Mouse (Mus musculus) forebrain, embryonic 11.5 days (tissue): ENCODE measurements around the gene Olfr998. TPM values are rescaled to one million over a fixed set of nuclear protein-coding genes. Genes with fewer than 3 reads are reported as not detected.
"Not testable (repeated sequence)": the region's sequence is repeated elsewhere in the genome, so short reads cannot be mapped to it uniquely, and the experiment has no call there.

Experiments used
- ATAC-seq: fragments of 200-750 bp; cut with Nextera tagmentation; replicated peaks from 2 replicates; pipeline ENCODE4 v1.8.0; 2017; ENCODE audit warnings: moderate TSS enrichment; ENCODE audit not compliant: low FRiP score
- DNase-seq: peaks from one replicate; pipeline ENCODE4 v3.0.0-alpha.2; 2017; ENCODE audit warnings: low spot score
- H3K27ac ChIP-seq: fragments of 300-500 bp; sonication (generic); 2 replicates; pipeline ENCODE4 v1.5.1; 2014; ENCODE audit warnings: low read depth, low read length
- H3K27me3 ChIP-seq: fragments of 300-500 bp; sonication (generic); 2 replicates; pipeline ENCODE4 v1.6.1; 2014; ENCODE audit warnings: mild to moderate bottlenecking, low read length, mixed read lengths; ENCODE audit not compliant: control insufficient read depth, insufficient read depth
- H3K36me3 ChIP-seq: fragments of 300-500 bp; sonication (generic); 2 replicates; pipeline ENCODE4 v1.6.1; 2014; ENCODE audit warnings: mild to moderate bottlenecking, low read length, moderate library complexity, mixed read lengths; ENCODE audit not compliant: control insufficient read depth, insufficient read depth
- H3K4me1 ChIP-seq: fragments of 300-500 bp; sonication (generic); replicated peaks from 2 replicates; pipeline ENCODE4 v1.6.1; 2014; ENCODE audit warnings: low read length, mixed read lengths; ENCODE audit not compliant: control insufficient read depth, insufficient read depth
- H3K4me2 ChIP-seq: fragments of 300-500 bp; sonication (generic); 2 replicates; pipeline ENCODE4 v1.6.1; 2014; ENCODE audit warnings: low read depth, mild to moderate bottlenecking, low read length, moderate library complexity, mixed read lengths; ENCODE audit not compliant: severe bottlenecking
- H3K4me3 ChIP-seq: fragments of 300-500 bp; sonication (generic); 2 replicates; pipeline ENCODE4 v1.5.1; 2014; ENCODE audit warnings: low read depth, low read length
- H3K9ac ChIP-seq: fragments of 300-500 bp; sonication (generic); 2 replicates; pipeline ENCODE4 v1.6.1; 2014; ENCODE audit warnings: low read length
- H3K9me3 ChIP-seq: fragments of 300-500 bp; sonication (generic); 2 replicates; pipeline ENCODE4 v1.6.1; 2016; ENCODE audit warnings: low read length, mixed read lengths; ENCODE audit not compliant: control insufficient read depth
- WGBS: fragments of 180-500 bp; shearing (Covaris S2); extraction: QIAGEN DNeasy Blood & Tissue Kit; methylation state at CpG from one replicate; pipeline ENCODE4 v1.1.7; 2014; 5-methylcytosine and 5-hydroxymethylcytosine counted together
- polyA plus RNA-seq: library from polyadenylated mRNA; unstranded; fragments of >200 nt; fragmentation: Nextera tagmentation; extraction: Ambion mirVana; gene quantifications from 2 replicates; pipeline ENCODE4 v1.2.1, GENCODE M21; 2014

The Olfr998 gene
- polyA plus RNA-seq: not detected in 2 replicates

GRCm38 (mm10) chr2:85588648-85589047, at the start of gene Olfr998:
TSS of gene Olfr998 (plus strand) at chr2:85588948.
- WGBS: 88% methylated on average over 2 of the region's 2 CpGs
- not testable (repeated sequence) for DNase-seq, H3K4me2 ChIP-seq, H3K4me3 ChIP-seq, H3K4me1 ChIP-seq, H3K9ac ChIP-seq, H3K36me3 ChIP-seq, H3K27me3 ChIP-seq, ATAC-seq, H3K27ac ChIP-seq, H3K9me3 ChIP-seq

- DNase-seq: no peak
- H3K4me3 ChIP-seq: no peak overlapping the region
Observed at GRCm38 (mm10) chr2:85554806-85555205, 33.9 kb upstream of the Olfr998 start.

GRCm38 (mm10) chr2:85560226-85560625, 28.5 kb upstream of the Olfr998 start:
- Histone ChIP-seq H3K36me3 (no peaks in the 10 kb centered on the region), H3K4me2 (no peak overlapping the region), H3K27me3 (no peaks in the 10 kb centered on the region), H3K9ac (no peak overlapping the region), H3K27ac (no peak overlapping the region), H3K4me1 (no peaks in the 10 kb centered on the region), H3K9me3 (no peaks in the 10 kb centered on the region), H3K4me3 (no peak overlapping the region)
- no peak for DNase-seq
- ATAC-seq: no peak
- 77% methylated on average over 4 of the region's 4 CpGs for WGBS

More at GRCm38 (mm10) chr2:85554806-85555205, 33.9 kb upstream of the Olfr998 start:
- H3K27ac ChIP-seq: no peak overlapping the region
- H3K4me1 ChIP-seq: no peaks in the 10 kb centered on the region
- H3K4me2 ChIP-seq: no peak overlapping the region
- no peak for ATAC-seq
- 72% methylated on average over 1 of the region's 1 CpGs for WGBS
- no peaks in the 10 kb centered on the region for H3K36me3 ChIP-seq
- no peaks in the 10 kb centered on the region for H3K27me3 ChIP-seq
- H3K9me3 ChIP-seq: no peaks in the 10 kb centered on the region
- no peak overlapping the region for H3K9ac ChIP-seq

- ATAC-seq (peak; percentile 64; the same call in 1 of the 2 replicates), DNase-seq (no peak)
- Histone ChIP-seq H3K27ac (no peak overlapping the region), H3K36me3 (no peaks in the 10 kb centered on the region), H3K4me3 (no peak overlapping the region), H3K9me3 (no peaks in the 10 kb centered on the region), H3K4me1 (no peaks in the 10 kb centered on the region), H3K4me2 (no peak overlapping the region), H3K9ac (no peak overlapping the region), H3K27me3 (no peaks in the 10 kb centered on the region)
- 22% methylated on average over 4 of the region's 4 CpGs for WGBS
Observed at GRCm38 (mm10) chr2:85561187-85561586, 27.6 kb upstream of the Olfr998 start.

- ATAC-seq: no peak
- no peaks in the 10 kb centered on the region for H3K27me3 ChIP-seq
- H3K36me3 ChIP-seq: no peaks in the 10 kb centered on the region
- no peak for DNase-seq
- no peak within 1 kb of the TSS for H3K27ac ChIP-seq
- no peak within 1 kb of the TSS for H3K4me3 ChIP-seq
- H3K9me3 ChIP-seq: no peaks in the 10 kb centered on the region
- H3K9ac ChIP-seq: no peak within 1 kb of the TSS
- H3K4me1 ChIP-seq: no peaks in the 10 kb centered on the region
- H3K4me2 ChIP-seq: no peak within 1 kb of the TSS
Observed at GRCm38 (mm10) chr2:85578915-85579314, 9.8 kb upstream of the Olfr998 start, which contains the start of gene Olfr996. TSS of gene Olfr996 (plus strand) at chr2:85579215.

- Histone ChIP-seq H3K4me3 (no peak within 1 kb of the TSS), H3K4me2 (no peak within 1 kb of the TSS), H3K27ac (no peak within 1 kb of the TSS), H3K27me3 (no peaks in the 10 kb centered on the region), H3K36me3 (no peaks in the 10 kb centered on the region), H3K9ac (no peak within 1 kb of the TSS), H3K4me1 (no peaks in the 10 kb centered on the region), H3K9me3 (no peaks in the 10 kb centered on the region)
- 73% methylated on average over 1 of the region's 1 CpGs for WGBS
- DNase-seq (no peak), ATAC-seq (no peak)
Observed at GRCm38 (mm10) chr2:85611803-85612202, 23.1 kb downstream of the Olfr998 start, which contains the start of gene Olfr1000. TSS of gene Olfr1000 (minus strand) at chr2:85611903.

Other genes with a start within 250 kb of the Olfr998 start
- not detected in 2 replicates for gene Olfr987, start 249.6 kb upstream of the Olfr998 start, polyA plus RNA-seq
- not detected in 2 replicates for gene Olfr988, start 225.7 kb upstream of the Olfr998 start, polyA plus RNA-seq
- gene Olfr992, start 179.5 kb upstream of the Olfr998 start, polyA plus RNA-seq: not detected in 2 replicates
- gene Olfr993, start 174.1 kb upstream of the Olfr998 start, polyA plus RNA-seq: not detected in 2 replicates
- gene Olfr994, start 152.5 kb upstream of the Olfr998 start, polyA plus RNA-seq: not detected in 2 replicates
- gene Olfr995, start 145.3 kb upstream of the Olfr998 start, polyA plus RNA-seq: not detected in 2 replicates
- 0.13 TPM in 1 of 2 replicates, not detected in the other for gene 4833423E24Rik, start 69.9 kb upstream of the Olfr998 start, polyA plus RNA-seq
- not detected in 2 replicates for gene Olfr996, start 9.7 kb upstream of the Olfr998 start, polyA plus RNA-seq
- gene Olfr1000, start 23.0 kb downstream of the Olfr998 start, polyA plus RNA-seq: not detected in 2 replicates
- not detected in 2 replicates for gene Olfr1002, start 61.8 kb downstream of the Olfr998 start, polyA plus RNA-seq
- not detected in 2 replicates for gene Olfr154, start 75.5 kb downstream of the Olfr998 start, polyA plus RNA-seq
- not detected in 2 replicates for gene Olfr1006, start 89.8 kb downstream of the Olfr998 start, polyA plus RNA-seq
- not detected in 2 replicates for gene Olfr1008, start 100.5 kb downstream of the Olfr998 start, polyA plus RNA-seq
- not detected in 2 replicates for gene Olfr1009, start 126.5 kb downstream of the Olfr998 start, polyA plus RNA-seq
- gene Olfr1012, start 173.8 kb downstream of the Olfr998 start, polyA plus RNA-seq: not detected in 2 replicates
- not detected in 2 replicates for gene Olfr1013, start 178.2 kb downstream of the Olfr998 start, polyA plus RNA-seq
- not detected in 2 replicates for gene Olfr1014, start 183.8 kb downstream of the Olfr998 start, polyA plus RNA-seq
- gene Olfr1015, start 193.1 kb downstream of the Olfr998 start, polyA plus RNA-seq: not detected in 2 replicates
- not detected in 2 replicates for gene Olfr1016, start 213.6 kb downstream of the Olfr998 start, polyA plus RNA-seq
- gene Olfr1018, start 229.5 kb downstream of the Olfr998 start, polyA plus RNA-seq: not detected in 2 replicates